ENCODE assay signal across 12 mouse cellular contexts in genomic region chr16:33939636-33940035, GRCm38 (mm10). TPM values are rescaled to one million over a fixed set of nuclear protein-coding genes. Genes with fewer than 3 reads are reported as not detected.
DNase-seq lines count a peak whose midpoint lies in the region; ATAC-seq and TF ChIP-seq lines count a peak whose summit lies in the region.
"Had no signal": no experiment of that assay in that cellular context is flagged by ENCODE, and none has a peak within 500 bp of the region (broad histone marks: within the 10 kb centered on the region; RNA-seq: fewer than 3 reads in every experiment).

No protein-coding gene starts in this region.

- H3K9ac ChIP-seq in heart, embryonic 14.5 days (ENCODE audit: low read length): peak overlapping the region; percentile 45
- H3K9ac ChIP-seq: limb, embryonic 15.5 days; midbrain, embryonic 12.5 days had no signal

- H3K4me1 ChIP-seq in cerebellum, adult 2 months (ENCODE audit: control insufficient read depth, insufficient read depth, low read length): peaks cover 54% of the 10 kb centered on the region
- peaks cover 28% of the 10 kb centered on the region for H3K4me1 ChIP-seq in kidney, adult 2 months (ENCODE audit: control insufficient read depth, insufficient read depth, low read length)
- peaks cover 68 to 86% of the 10 kb centered on the region in 2 experiments for H3K4me1 ChIP-seq in heart, embryonic 14.5 days (ENCODE audit: control insufficient read depth in 2 of 2, insufficient read depth in 2 of 2, low read length in 2 of 2)

- H3K27ac ChIP-seq in cerebellum, adult 2 months (ENCODE audit: insufficient read depth, low read length): peak overlapping the region; percentile 14
- H3K27ac ChIP-seq in kidney, adult 2 months (ENCODE audit: insufficient read depth, low read depth, low read length): no peak overlapping the region
- peak overlapping the region; percentile 77 to 92 for H3K27ac ChIP-seq in heart, embryonic 14.5 days (replicated peaks in 1 of 2; ENCODE audit: control insufficient read depth in 1 of 2, insufficient read depth in 1 of 2, low read depth in 2 of 2, low read length in 2 of 2)
- no peak overlapping the region for H3K27ac ChIP-seq in layer of hippocampus, adult 2 months
- H3K27ac ChIP-seq: limb, embryonic 15.5 days; midbrain, embryonic 12.5 days had no signal

- no peaks in the 10 kb centered on the region for H3K36me3 ChIP-seq in kidney, adult 2 months (ENCODE audit: control insufficient read depth, insufficient read depth, low read length)
- H3K36me3 ChIP-seq in heart, embryonic 14.5 days (ENCODE audit: control insufficient read depth, insufficient read depth, low read length): no peaks in the 10 kb centered on the region
- H3K36me3 ChIP-seq: midbrain, embryonic 12.5 days had no signal

- ATAC-seq in cerebellum, adult (ENCODE audit: insufficient number of reproducible peaks, low FRiP score, low TSS enrichment): no peak
- ATAC-seq in heart, embryonic 14.5 days (ENCODE audit: insufficient number of reproducible peaks, insufficient read depth, low FRiP score, low read depth): no peak
- ATAC-seq: intestine, embryonic 16.5 days; Patski had no signal

- no peak overlapping the region for H3K4me3 ChIP-seq in cerebellum, adult 2 months (replicated peaks; ENCODE audit: insufficient read depth, low read depth, low read length)
- H3K4me3 ChIP-seq in kidney, adult 2 months (ENCODE audit: insufficient read depth, low read depth, low read length): no peak overlapping the region
- H3K4me3 ChIP-seq in heart, embryonic 14.5 days (ENCODE audit: control insufficient read depth in 1 of 2, insufficient read depth in 1 of 2, low read depth in 1 of 2, low read length in 2 of 2): no peak overlapping the region
- no peak overlapping the region for H3K4me3 ChIP-seq in layer of hippocampus, adult 2 months
- H3K4me3 ChIP-seq: limb, embryonic 15.5 days; midbrain, embryonic 12.5 days had no signal

- H3K27me3 ChIP-seq in cerebellum, adult 2 months (ENCODE audit: control insufficient read depth, insufficient read depth, low read length): no peaks in the 10 kb centered on the region
- no peaks in the 10 kb centered on the region for H3K27me3 ChIP-seq in kidney, adult 2 months (replicated peaks; ENCODE audit: control insufficient read depth, insufficient read depth, low read length)
- H3K27me3 ChIP-seq in heart, embryonic 14.5 days (ENCODE audit: control insufficient read depth, insufficient read depth, low read length): no peaks in the 10 kb centered on the region
- H3K27me3 ChIP-seq: limb, embryonic 15.5 days; midbrain, embryonic 12.5 days; Patski had no signal

- TF ChIP-seq POLR2A in cerebellum, adult 2 months (IDR thresholded peaks at IDR 0.05; ENCODE audit: borderline replicate concordance, insufficient read depth, low read length): no peak
- TF ChIP-seq POLR2A in kidney, adult 2 months (IDR thresholded peaks at IDR 0.05; ENCODE audit: low read depth, low read length): no peak

- WGBS in cerebellum, adult 2 months: 38% methylated on average over 9 of the region's 9 CpGs
- WGBS in kidney, adult 2 months: 44% methylated on average over 9 of the region's 9 CpGs
- WGBS in heart, embryonic 14.5 days: 63% methylated on average over 9 of the region's 9 CpGs

- DNase-seq in cerebellum, adult 2 months: no peak
- peak; percentile 27 for DNase-seq in kidney, adult 18-20 months
- no peak for DNase-seq in kidney, adult 2 months
- peak; percentile 59 to 74 for DNase-seq in kidney, postnatal 4 days
- no peak for DNase-seq in layer of hippocampus, adult 2 months (ENCODE audit: low spot score in 2 of 2)
- DNase-seq in gastrocnemius, postnatal 25 days: no peak

- no peaks in the 10 kb centered on the region for H3K9me3 ChIP-seq in heart, embryonic 14.5 days (ENCODE audit: control insufficient read depth, low read length)
- H3K9me3 ChIP-seq: limb, embryonic 15.5 days; midbrain, embryonic 12.5 days had no signal

- H3K4me2 ChIP-seq in heart, embryonic 14.5 days (ENCODE audit: low read length): no peak overlapping the region
- H3K4me2 ChIP-seq: limb, embryonic 15.5 days; midbrain, embryonic 12.5 days had no signal

- TF ChIP-seq CTCF in cerebellum, adult 2 months (IDR thresholded peaks at IDR 0.05; ENCODE audit: borderline replicate concordance, insufficient read depth, low read depth, low read length): no peak
- TF ChIP-seq CTCF in kidney, adult 2 months (conservative IDR thresholded peaks at IDR 0.05; ENCODE audit: insufficient read depth, insufficient read length, low read depth, low read length): no peak
- TF ChIP-seq CTCF in layer of hippocampus, adult 2 months (conservative IDR thresholded peaks at IDR 0.05): no peak

RNA-seq across cellular contexts. Expression of gene Umps, which starts 27.2 kb away (rescaled TPM):
- polyA plus RNA-seq in cerebellum, adult 2 months (2012; rRNA removed): 12.5 and 12.7 TPM in 2 replicates
- 14.9 and 16.5 TPM in 2 replicates for polyA plus RNA-seq in kidney, adult 2 months (2012; rRNA removed)
- polyA plus RNA-seq in heart, embryonic 14.5 days (2014; fragmentation: Nextera tagmentation; extraction: Ambion mirVana): 26.9 and 29.7 TPM in 2 replicates
- total RNA-seq in layer of hippocampus, adult 2 months (2021): 10 to 100 TPM; 17.1 to 17.2 TPM
- 1 to 10 TPM; 4.8 to 5.9 TPM for total RNA-seq in gastrocnemius, postnatal 25 days (2021)

Comparison
In these comparisons a context has a peak if more than half of its experiments do, and no peak if none do; other contexts are left out.
1. DNase-seq: peak in kidney, adult 18-20 months (single experiment) and kidney, postnatal 4 days (2 of 2); none in cerebellum, adult 2 months (0 of 2), kidney, adult 2 months (single experiment), layer of hippocampus, adult 2 months (0 of 2) and gastrocnemius, postnatal 25 days (single experiment).
2. H3K27ac ChIP-seq: peak in cerebellum, adult 2 months (single experiment) and heart, embryonic 14.5 days (2 of 2); none in kidney, adult 2 months (single experiment) and layer of hippocampus, adult 2 months (single experiment).